Mouse (Mus musculus): Measurements from ENCODE around the gene Nek7.

DNA sequence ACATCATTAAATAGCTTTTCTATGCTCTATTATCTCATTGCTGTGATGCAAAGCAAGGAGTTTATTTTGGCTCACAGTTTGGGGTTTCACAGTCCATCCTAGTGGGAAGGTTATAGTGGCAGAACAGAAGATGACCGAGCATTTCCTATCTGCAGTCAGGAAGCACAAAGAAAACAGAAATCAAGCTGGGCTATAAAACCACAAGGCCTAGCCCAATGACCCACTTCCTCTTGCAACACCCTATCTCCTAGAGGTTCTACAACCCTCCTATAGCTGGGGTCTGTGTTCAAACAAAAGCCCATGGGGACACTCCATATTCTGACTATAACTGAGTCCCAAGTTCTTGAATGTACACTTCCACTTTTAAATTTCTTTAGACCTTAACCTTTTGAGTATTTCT lies 139.2 kb downstream of the Nek7 start:
- TF ChIP-seq POLR2A (IDR thresholded peaks at IDR 0.05; ENCODE audit: low read depth, low read length) (no peak), CTCF (IDR thresholded peaks at IDR 0.05; ENCODE audit: extremely low read depth, insufficient read length, insufficient replicate concordance, low read depth, low read length) (no peak)

All from small intestine, adult 2 months (tissue).